Mouse (Mus musculus) intestine, postnatal 0 days (tissue): ENCODE results near the gene Tmem174. TPM values are rescaled to one million over a fixed set of nuclear protein-coding genes. Genes with fewer than 3 reads are reported as not detected.
A peak's percentile ranks its signal among the peaks of the same experiment; 100 is the strongest.

Experiments used
- ATAC-seq: fragments of 200-750 bp; cut with Nextera tagmentation; 2 replicates; pipeline ENCODE4 v1.8.0; 2017; ENCODE audit warnings: mild to moderate bottlenecking, moderate TSS enrichment, moderate library complexity
- H3K27ac ChIP-seq: fragments of 300-500 bp; sonication (generic); 2 replicates; pipeline ENCODE4 v1.5.1; 2014; ENCODE audit warnings: mild to moderate bottlenecking, low read depth, low read length, moderate library complexity
- H3K27me3 ChIP-seq: fragments of 300-500 bp; sonication (generic); replicated peaks from 2 replicates; pipeline ENCODE4 v1.6.1; 2014; ENCODE audit warnings: low read length, mixed read lengths; ENCODE audit not compliant: control insufficient read depth, insufficient read depth
- H3K36me3 ChIP-seq: fragments of 300-500 bp; sonication (generic); 2 replicates; pipeline ENCODE4 v1.6.1; 2014; ENCODE audit warnings: mild to moderate bottlenecking, moderate library complexity; ENCODE audit not compliant: control insufficient read depth, insufficient read depth
- H3K4me1 ChIP-seq: fragments of 300-500 bp; sonication (generic); replicated peaks from 2 replicates; pipeline ENCODE4 v1.6.1; 2014; ENCODE audit warnings: antibody characterized with exemption, low read length, mixed read lengths; ENCODE audit not compliant: control insufficient read depth, insufficient read depth
- H3K4me2 ChIP-seq: fragments of 300-500 bp; sonication (generic); replicated peaks from 2 replicates; pipeline ENCODE4 v1.6.1; 2014; ENCODE audit warnings: low read depth, mild to moderate bottlenecking, moderate library complexity
- H3K4me3 ChIP-seq: fragments of 300-500 bp; sonication (generic); 2 replicates; pipeline ENCODE4 v1.5.1; 2014; ENCODE audit warnings: low read depth, low read length
- H3K9ac ChIP-seq: fragments of 300-500 bp; sonication (generic); 2 replicates; pipeline ENCODE4 v1.6.1; 2014; ENCODE audit warnings: mild to moderate bottlenecking, low read depth, low read length
- H3K9me3 ChIP-seq: fragments of 300-500 bp; sonication (generic); 2 replicates; pipeline ENCODE4 v1.6.1; 2016; ENCODE audit warnings: mixed run types; ENCODE audit not compliant: control insufficient read depth
- CTCF ChIP-seq: sonication (generic); IDR thresholded peaks from 2 replicates; pipeline ENCODE4 v1.5.1; 2016; ENCODE audit warnings: low read depth, mild to moderate bottlenecking, control low read depth, antibody characterized with exemption, moderate library complexity
- WGBS: fragments of 180-500 bp; shearing (Covaris S2); extraction: QIAGEN DNeasy Blood & Tissue Kit; methylation state at CpG from one replicate; pipeline ENCODE4 v1.1.7; 2014; 5-methylcytosine and 5-hydroxymethylcytosine counted together
- polyA plus RNA-seq: library from polyadenylated mRNA; unstranded; fragments of >200 nt; fragmentation: Nextera tagmentation; extraction: Ambion mirVana; gene quantifications from 2 replicates; pipeline ENCODE4 v1.2.1, GENCODE M21; 2015

Tmem174 gene
- polyA plus RNA-seq, 1 experiment from 2014 or later, result 0.21 TPM

DNA sequence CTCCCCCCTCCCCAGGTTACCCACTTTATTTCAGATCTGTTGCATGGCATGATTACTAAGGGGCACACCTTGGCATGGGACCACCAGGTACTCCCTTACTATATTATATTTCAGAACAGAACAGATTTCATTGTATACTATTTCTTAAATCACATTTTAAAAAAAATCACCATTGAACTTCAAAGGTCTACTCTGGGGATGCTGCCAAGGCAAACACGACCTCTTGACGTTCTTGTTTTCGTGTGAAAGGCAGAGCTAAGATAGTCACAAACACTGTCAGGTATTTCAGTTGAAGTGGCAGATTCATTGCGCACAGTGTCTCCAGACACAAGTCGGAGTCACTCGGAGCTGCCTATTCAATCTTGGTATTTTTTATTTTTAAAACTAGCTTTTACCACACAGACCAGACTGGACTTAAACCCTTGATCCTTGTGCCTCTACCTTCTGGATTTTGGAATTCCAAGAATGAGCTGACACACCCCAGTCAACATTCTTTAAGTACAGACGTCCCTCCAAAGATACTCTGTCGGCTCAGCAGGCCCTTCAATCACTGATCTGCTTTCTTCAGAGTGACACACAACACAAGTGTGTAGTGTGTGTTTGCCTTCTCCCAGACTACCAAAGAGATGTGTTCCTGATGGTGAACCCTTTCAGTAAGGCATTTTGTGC is 14.2 kb downstream of the Tmem174 start:
- Histone ChIP-seq H3K4me1 (no peaks in the 10 kb centered on the region), H3K9me3 (no peaks in the 10 kb centered on the region), H3K27me3 (no peaks in the 10 kb centered on the region), H3K4me2 (no peak overlapping the region), H3K36me3 (no peaks in the 10 kb centered on the region), H3K4me3 (no peak overlapping the region), H3K9ac (no peak overlapping the region), H3K27ac (no peak overlapping the region)
- WGBS, result 48% methylated on average over 8 of the region's 8 CpGs
- TF ChIP-seq CTCF, result no peak
- no peak for ATAC-seq

DNA sequence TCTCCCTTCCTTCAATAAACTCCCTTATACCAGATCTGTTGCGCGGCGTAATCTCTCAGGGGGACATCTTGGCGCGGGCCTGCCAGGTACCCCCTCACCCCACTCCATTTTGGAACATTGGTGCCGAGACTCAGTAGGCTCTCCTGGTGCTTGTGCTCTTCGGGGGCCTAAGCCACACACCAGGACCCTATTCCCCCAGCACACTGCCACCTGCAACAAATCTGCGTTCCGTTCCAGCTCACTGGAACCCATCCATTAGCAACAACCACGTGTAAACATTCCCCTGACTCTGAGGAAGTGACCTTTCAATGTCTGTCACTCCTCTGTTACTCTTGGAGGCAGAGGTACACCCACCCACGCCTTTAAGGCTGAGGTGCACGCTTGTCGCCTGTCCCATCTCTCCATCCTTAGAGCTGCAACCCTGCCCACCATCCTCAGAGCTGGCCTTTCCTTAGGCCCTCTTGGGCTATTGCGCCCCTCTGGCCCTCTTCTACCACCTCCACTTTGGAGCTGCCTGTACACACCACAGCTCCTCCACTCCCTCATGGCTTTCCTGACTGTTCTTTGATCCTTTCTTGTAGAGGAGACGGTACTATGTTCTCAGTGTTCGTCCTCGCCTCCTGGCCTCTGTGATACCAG is 19.7 kb downstream of the Tmem174 start:
- H3K4me1 ChIP-seq, result no peaks in the 10 kb centered on the region
- H3K27ac ChIP-seq, result no peak overlapping the region
- WGBS, result 70% methylated on average over 17 of the region's 17 CpGs
- no peak overlapping the region for H3K9ac ChIP-seq
- no peak overlapping the region for H3K4me3 ChIP-seq
- H3K9me3 ChIP-seq, result no peaks in the 10 kb centered on the region
- no peak overlapping the region for H3K4me2 ChIP-seq
- no peak for ATAC-seq
- TF ChIP-seq CTCF, result no peak
- no peaks in the 10 kb centered on the region for H3K27me3 ChIP-seq
- H3K36me3 ChIP-seq, result no peaks in the 10 kb centered on the region

- TF ChIP-seq CTCF, result 0 out of 2 replicates have a peak, but pooled peaks have one; percentile 2
- Histone ChIP-seq H3K9me3 (no peaks in the 10 kb centered on the region), H3K4me1 (no peaks in the 10 kb centered on the region), H3K27ac (no peak overlapping the region), H3K4me2 (no peak overlapping the region), H3K36me3 (no peaks in the 10 kb centered on the region), H3K27me3 (no peaks in the 10 kb centered on the region), H3K9ac (no peak overlapping the region), H3K4me3 (no peak overlapping the region)
- ATAC-seq, result no peak
- WGBS, result 50% methylated on average over 9 of the region's 9 CpGs
Observed at GRCm38 (mm10) chr13:98607885-98608477, 29.2 kb downstream of the Tmem174 start.

GRCm38 (mm10) chr13:98603799-98604198 is 33.4 kb downstream of the Tmem174 start:
- WGBS, result 90% methylated on average over 11 of the region's 11 CpGs
- no peaks in the 10 kb centered on the region for H3K9me3 ChIP-seq
- ATAC-seq, result no peak

DNA sequence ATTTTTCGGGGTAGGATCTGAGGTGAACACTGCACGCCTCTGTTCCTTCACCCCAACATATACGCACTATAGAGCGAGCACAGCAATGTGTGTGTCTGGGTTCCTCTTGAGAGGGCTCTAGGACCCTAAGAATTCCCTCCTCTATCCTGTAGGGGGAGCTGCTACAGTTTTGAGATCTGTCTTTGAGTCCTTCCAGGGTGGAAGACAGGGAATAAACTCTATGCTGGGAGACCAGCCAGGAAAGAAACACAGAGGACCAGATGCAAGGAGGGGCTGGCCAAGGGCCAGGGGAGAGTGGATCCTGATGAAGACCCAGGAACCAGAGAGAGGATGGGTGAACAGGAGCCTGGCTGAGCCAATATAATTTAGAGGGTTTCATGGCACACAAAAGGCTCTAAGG is 40.5 kb downstream of the Tmem174 start:
- H3K9me3 ChIP-seq, result no peaks in the 10 kb centered on the region
- TF ChIP-seq CTCF, result peak; percentile 74
- WGBS, result 84% methylated on average over 4 of the region's 4 CpGs
- peak overlapping the region; percentile 7; the same call in 1 of the 2 replicates for H3K27ac ChIP-seq
- H3K4me3 ChIP-seq, result no peak overlapping the region
- H3K27me3 ChIP-seq, result no peaks in the 10 kb centered on the region
- no peak overlapping the region for H3K9ac ChIP-seq
- no peaks in the 10 kb centered on the region for H3K36me3 ChIP-seq
- no peak overlapping the region for H3K4me2 ChIP-seq
- 0 out of 2 replicates have a peak, but pooled peaks cover 3% of the 10 kb centered on the region for H3K4me1 ChIP-seq
- no peak for ATAC-seq

More at GRCm38 (mm10) chr13:98603799-98604198, 33.4 kb downstream of the Tmem174 start:
- no peak overlapping the region for H3K27ac ChIP-seq
- H3K4me2 ChIP-seq, result no peak overlapping the region
- no peak overlapping the region for H3K9ac ChIP-seq
- H3K4me1 ChIP-seq, result no peaks in the 10 kb centered on the region
- no peak overlapping the region for H3K4me3 ChIP-seq
- no peaks in the 10 kb centered on the region for H3K27me3 ChIP-seq
- no peak for TF ChIP-seq CTCF
- no peaks in the 10 kb centered on the region for H3K36me3 ChIP-seq

- Histone ChIP-seq H3K27ac (peak overlapping the region; percentile 55), H3K4me3 (no peak overlapping the region), H3K27me3 (no peaks in the 10 kb centered on the region), H3K9me3 (no peaks in the 10 kb centered on the region), H3K4me1 (0 out of 2 replicates have a peak, but pooled peaks cover 3% of the 10 kb centered on the region), H3K4me2 (no peak overlapping the region), H3K9ac (no peak overlapping the region), H3K36me3 (no peaks in the 10 kb centered on the region)
- WGBS, result 33% methylated on average over 10 of the region's 10 CpGs
- no peak for TF ChIP-seq CTCF
- peak; percentile 71 for ATAC-seq
Observed at GRCm38 (mm10) chr13:98594726-98595141, 42.5 kb downstream of the Tmem174 start.
